Mouse (Mus musculus) lung, postnatal 0 days (tissue): ENCODE results near the gene Syn2.

Experiments
- CTCF ChIP-seq: IDR thresholded peaks from 2 replicates; pipeline ENCODE4 v1.5.1; 2016; ENCODE audit warnings: antibody characterized with exemption, mild to moderate bottlenecking
- EP300 ChIP-seq: IDR thresholded peaks from 2 replicates; pipeline ENCODE4 v1.6.1; 2016; ENCODE audit warnings: antibody characterized with exemption, mild to moderate bottlenecking, control low read depth

DNA sequence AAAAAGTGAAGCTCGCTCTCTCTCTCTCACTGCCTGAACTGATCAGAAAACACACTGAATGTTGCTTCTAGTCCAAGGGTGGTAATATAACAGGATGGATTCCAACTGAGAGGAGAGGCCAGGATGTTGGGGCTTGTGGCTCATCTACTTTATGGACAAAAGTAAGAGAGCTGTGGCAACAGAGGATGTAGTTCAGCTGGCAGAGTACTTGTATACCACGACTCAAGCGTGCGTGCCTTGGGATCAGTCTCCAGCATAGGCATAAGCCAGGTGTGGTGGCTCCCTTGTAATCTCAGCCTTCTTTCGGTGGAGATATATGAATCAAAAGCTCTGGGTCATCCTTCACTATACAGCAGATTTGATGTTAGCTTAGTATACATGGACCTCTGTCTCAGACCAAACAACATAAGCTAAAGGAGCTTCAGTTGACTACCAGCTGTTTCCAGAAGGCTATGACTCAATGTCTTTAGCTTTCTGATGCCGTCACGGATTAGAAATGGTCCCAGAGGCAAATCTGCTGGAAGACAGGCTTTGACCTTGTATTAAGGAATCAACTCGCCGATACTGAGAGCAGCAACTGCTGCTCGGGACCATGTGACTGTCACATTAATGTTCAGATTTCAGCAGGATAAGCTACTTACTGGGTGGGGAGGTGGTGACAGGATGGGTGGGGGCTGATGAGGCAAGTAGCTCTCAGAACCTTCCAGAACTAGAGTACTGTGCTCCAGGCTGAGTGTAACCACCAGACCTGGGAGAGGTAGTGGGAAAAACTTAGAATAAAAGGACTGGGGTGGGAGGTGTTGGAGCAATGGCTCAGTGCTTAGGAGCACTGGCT, 134.1 kb downstream of the Syn2 start:
- TF ChIP-seq CTCF (no peak), EP300 (no peak)
